Mouse (Mus musculus) WW6 (cell line): ENCODE measurements around the gene Cpped1.

Experiments used
- DNase-seq: peaks from one replicate; pipeline ENCODE4 v3.0.0-alpha.2; 2013; ENCODE audit warnings: low read depth, low spot score

The Cpped1 gene

GRCm38 (mm10) chr16:11774321-11774720, 134.9 kb downstream of the Cpped1 start:
- DNase-seq, result no peak

- no peak for DNase-seq
Measured at GRCm38 (mm10) chr16:11772318-11772717, 136.9 kb downstream of the Cpped1 start.

GRCm38 (mm10) chr16:11757951-11758350, 151.3 kb downstream of the Cpped1 start:
- DNase-seq, result no peak

GRCm38 (mm10) chr16:11757471-11757870, 151.8 kb downstream of the Cpped1 start:
- no peak for DNase-seq

GRCm38 (mm10) chr16:11756598-11757245, 152.5 kb downstream of the Cpped1 start:
- no peak for DNase-seq

- DNase-seq, result no peak
Measured at GRCm38 (mm10) chr16:11755281-11756066, 153.8 kb downstream of the Cpped1 start.

GRCm38 (mm10) chr16:11754136-11754535, 155.1 kb downstream of the Cpped1 start:
- DNase-seq, result no peak
